Mouse (Mus musculus) hindbrain, embryonic 11.5 days (tissue): ENCODE data around the gene Arl8b. TPM values are rescaled to one million over a fixed set of nuclear protein-coding genes. Genes with fewer than 3 reads are reported as not detected.

ENCODE experiments used
- ATAC-seq: fragments of 200-750 bp; cut with Nextera tagmentation; 2 replicates; pipeline ENCODE4 v1.8.0; 2017; ENCODE audit warnings: mild to moderate bottlenecking, moderate TSS enrichment, moderate library complexity; ENCODE audit not compliant: low FRiP score
- DNase-seq: peaks from one replicate; pipeline ENCODE4 v3.0.0-alpha.2; 2015; ENCODE audit warnings: low spot score
- H3K27ac ChIP-seq: fragments of 300-500 bp; sonication (generic); 2 replicates; pipeline ENCODE4 v1.5.1; 2014; ENCODE audit warnings: mild to moderate bottlenecking, low read depth, low read length
- H3K27me3 ChIP-seq: fragments of 300-500 bp; sonication (generic); 2 replicates; pipeline ENCODE4 v1.6.1; 2014; ENCODE audit warnings: mild to moderate bottlenecking, low read length, moderate library complexity, mixed read lengths; ENCODE audit not compliant: control insufficient read depth, insufficient read depth
- H3K36me3 ChIP-seq: fragments of 300-500 bp; sonication (generic); 2 replicates; pipeline ENCODE4 v1.6.1; 2014; ENCODE audit warnings: mild to moderate bottlenecking, low read length, moderate library complexity, mixed read lengths; ENCODE audit not compliant: control insufficient read depth, insufficient read depth
- H3K4me1 ChIP-seq: fragments of 300-500 bp; sonication (generic); replicated peaks from 2 replicates; pipeline ENCODE4 v1.6.1; 2014; ENCODE audit warnings: low read length, mixed read lengths; ENCODE audit not compliant: control insufficient read depth, insufficient read depth
- H3K4me2 ChIP-seq: fragments of 300-500 bp; sonication (generic); replicated peaks from 2 replicates; pipeline ENCODE4 v1.6.1; 2014; ENCODE audit warnings: mild to moderate bottlenecking, low read depth, low read length
- H3K4me3 ChIP-seq: fragments of 300-500 bp; sonication (generic); 2 replicates; pipeline ENCODE4 v1.5.1; 2014; ENCODE audit warnings: low read depth, low read length
- H3K9ac ChIP-seq: fragments of 300-500 bp; sonication (generic); 2 replicates; pipeline ENCODE4 v1.6.1; 2014; ENCODE audit warnings: low read depth, low read length
- H3K9me3 ChIP-seq: fragments of 300-500 bp; sonication (generic); 2 replicates; pipeline ENCODE4 v1.6.1; 2016; ENCODE audit warnings: low read length; ENCODE audit not compliant: control insufficient read depth
- WGBS: fragments of 180-500 bp; shearing (Covaris S2); extraction: QIAGEN DNeasy Blood & Tissue Kit; methylation state at CpG from one replicate; pipeline ENCODE4 v1.1.7; 2014; 5-methylcytosine and 5-hydroxymethylcytosine counted together
- polyA plus RNA-seq: library from polyadenylated mRNA; unstranded; fragments of >200 nt; fragmentation: Nextera tagmentation; extraction: Ambion mirVana; gene quantifications from 2 replicates; pipeline ENCODE4 v1.2.1, GENCODE M21; 2014

Arl8b gene
- 77.3 and 88.5 TPM in 2 replicates for polyA plus RNA-seq

- Histone ChIP-seq H3K4me1 (peaks cover 4% of the 10 kb centered on the region; the same call in 1 of the 2 replicates), H3K9me3 (no peaks in the 10 kb centered on the region), H3K4me3 (peak within 1 kb of the TSS; percentile 97), H3K9ac (peak within 1 kb of the TSS; percentile 96), H3K27me3 (no peaks in the 10 kb centered on the region), H3K27ac (peak within 1 kb of the TSS; percentile 76), H3K4me2 (peak within 1 kb of the TSS; percentile 79), H3K36me3 (no peaks in the 10 kb centered on the region)
- ATAC-seq (peak; percentile 94), DNase-seq (peak; percentile 98)
- 10% methylated on average over 35 of the region's 36 CpGs for WGBS
These were observed at the start of gene Arl8b for GRCm38 (mm10) chr6:108782526-108783183. Gene Arl8b, plus strand, starts transcription at chr6:108783099.

DNA sequence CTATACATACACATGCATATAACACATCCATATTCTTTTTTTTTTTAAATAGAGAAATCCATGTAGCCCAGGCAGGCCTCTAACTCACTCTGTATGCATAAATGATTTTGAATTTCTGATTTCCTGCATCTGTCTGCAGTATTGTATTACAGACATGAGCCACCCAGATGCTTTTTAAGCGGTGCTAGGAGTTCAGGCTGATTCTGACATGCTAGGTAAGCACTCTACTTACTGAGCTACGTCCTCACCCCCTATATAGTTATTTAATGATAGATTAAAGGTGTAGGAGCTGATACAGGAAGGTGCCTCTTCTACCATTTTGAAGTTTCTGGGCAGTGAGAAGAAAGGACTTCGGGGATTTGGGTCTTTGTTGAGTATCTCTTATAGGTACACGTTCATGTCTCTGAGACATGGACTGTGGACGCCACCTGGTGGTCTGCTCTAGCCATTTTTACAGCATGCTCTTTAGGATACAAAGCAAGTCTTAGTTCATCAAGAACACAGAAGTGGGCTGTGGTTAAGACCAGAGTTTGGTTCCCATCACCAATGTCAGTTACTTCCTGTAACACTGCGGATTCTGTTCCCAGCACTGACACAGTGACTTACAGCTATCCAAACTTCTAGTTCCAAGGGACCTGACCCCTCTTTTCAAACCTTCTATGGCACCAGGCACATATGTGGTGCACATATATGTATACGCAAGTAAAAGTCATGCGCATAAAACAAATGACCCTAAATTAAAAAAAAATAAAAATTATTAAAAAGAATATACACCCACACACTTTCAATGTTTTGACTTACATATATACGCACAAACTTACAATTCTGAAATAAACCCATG is 46.8 kb upstream of the Arl8b start:
- Histone ChIP-seq H3K4me3 (no peak overlapping the region), H3K27me3 (no peaks in the 10 kb centered on the region), H3K9ac (no peak overlapping the region), H3K27ac (no peak overlapping the region), H3K4me1 (no peaks in the 10 kb centered on the region), H3K9me3 (no peaks in the 10 kb centered on the region), H3K36me3 (no peaks in the 10 kb centered on the region), H3K4me2 (no peak overlapping the region)
- peak; percentile 56; the same call in 1 of the 2 replicates for ATAC-seq
- peak; percentile 85 for DNase-seq
- WGBS: 51% methylated on average over 9 of the region's 9 CpGs

- no peak for DNase-seq
- Histone ChIP-seq H3K36me3 (no peaks in the 10 kb centered on the region), H3K27me3 (no peaks in the 10 kb centered on the region), H3K4me2 (no peak overlapping the region), H3K4me1 (no peaks in the 10 kb centered on the region), H3K9me3 (no peaks in the 10 kb centered on the region), H3K4me3 (no peak overlapping the region), H3K9ac (no peak overlapping the region), H3K27ac (no peak overlapping the region)
- WGBS: 81% methylated on average over 9 of the region's 9 CpGs
- ATAC-seq: no peak
These were observed 44.3 kb upstream of the Arl8b start for GRCm38 (mm10) chr6:108738463-108739203.

- Histone ChIP-seq H3K27ac (no peak overlapping the region), H3K9me3 (no peaks in the 10 kb centered on the region), H3K4me1 (no peaks in the 10 kb centered on the region), H3K4me2 (no peak overlapping the region), H3K36me3 (no peaks in the 10 kb centered on the region), H3K4me3 (no peak overlapping the region), H3K27me3 (no peaks in the 10 kb centered on the region), H3K9ac (no peak overlapping the region)
- no peak for DNase-seq
- ATAC-seq: no peak
- WGBS: 83% methylated on average over 4 of the region's 4 CpGs
These were observed 42.3 kb upstream of the Arl8b start for GRCm38 (mm10) chr6:108740579-108740978.

DNA sequence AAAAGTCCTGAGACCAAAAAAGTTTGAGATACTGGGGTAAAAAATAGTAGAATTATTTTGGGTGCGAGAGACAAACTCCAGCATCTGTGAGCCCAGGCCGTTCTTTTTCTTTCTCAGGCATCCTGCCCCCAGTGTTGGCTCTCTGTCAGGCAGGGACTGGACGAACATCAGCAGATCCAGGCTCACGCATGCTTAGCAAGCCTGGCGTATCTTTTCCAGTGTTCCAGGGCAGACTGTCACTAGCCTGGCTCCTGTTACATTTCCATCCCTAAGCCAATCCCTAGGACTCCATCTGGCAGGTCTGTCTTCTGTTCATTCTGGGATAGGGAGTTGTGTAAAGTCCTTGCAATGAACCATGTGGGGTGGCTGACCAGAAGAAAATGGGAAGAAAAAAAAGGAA is 39.2 kb upstream of the Arl8b start:
- Histone ChIP-seq H3K9me3 (no peaks in the 10 kb centered on the region), H3K9ac (no peak overlapping the region), H3K4me1 (no peaks in the 10 kb centered on the region), H3K36me3 (no peaks in the 10 kb centered on the region), H3K4me3 (no peak overlapping the region), H3K4me2 (no peak overlapping the region), H3K27ac (no peak overlapping the region), H3K27me3 (no peaks in the 10 kb centered on the region)
- no peak for DNase-seq
- whole genome bisulfite sequencing: 86% methylated on average over 5 of the region's 5 CpGs
- no peak for ATAC-seq

DNA sequence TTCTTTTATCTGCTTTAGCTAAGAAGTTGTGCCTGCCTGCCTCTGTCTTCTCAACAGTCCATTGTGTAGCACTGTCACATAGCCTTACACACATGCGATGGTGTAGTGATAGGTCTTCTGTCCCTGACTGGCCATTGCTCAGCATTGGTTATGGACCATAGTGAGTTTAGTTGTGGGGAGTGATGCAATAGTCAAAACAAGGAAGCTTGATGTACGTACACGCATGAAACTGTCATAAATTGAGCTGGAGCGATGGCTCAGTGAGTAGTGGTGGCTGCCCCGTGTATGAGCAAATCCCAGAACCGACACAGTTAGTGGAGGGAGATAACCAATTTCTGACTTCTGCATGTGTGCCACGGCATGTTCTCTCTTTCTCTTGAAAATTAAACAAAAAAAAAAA is 31.6 kb upstream of the Arl8b start:
- 91% methylated on average over 7 of the region's 7 CpGs for whole genome bisulfite sequencing
- H3K4me1 ChIP-seq: no peaks in the 10 kb centered on the region
- no peak overlapping the region for H3K4me3 ChIP-seq
- no peaks in the 10 kb centered on the region for H3K9me3 ChIP-seq
- ATAC-seq (no peak), DNase-seq (no peak)
- no peak overlapping the region for H3K4me2 ChIP-seq
- H3K27ac ChIP-seq: no peak overlapping the region
- H3K36me3 ChIP-seq: no peaks in the 10 kb centered on the region
- H3K9ac ChIP-seq: no peak overlapping the region
- no peaks in the 10 kb centered on the region for H3K27me3 ChIP-seq

DNA sequence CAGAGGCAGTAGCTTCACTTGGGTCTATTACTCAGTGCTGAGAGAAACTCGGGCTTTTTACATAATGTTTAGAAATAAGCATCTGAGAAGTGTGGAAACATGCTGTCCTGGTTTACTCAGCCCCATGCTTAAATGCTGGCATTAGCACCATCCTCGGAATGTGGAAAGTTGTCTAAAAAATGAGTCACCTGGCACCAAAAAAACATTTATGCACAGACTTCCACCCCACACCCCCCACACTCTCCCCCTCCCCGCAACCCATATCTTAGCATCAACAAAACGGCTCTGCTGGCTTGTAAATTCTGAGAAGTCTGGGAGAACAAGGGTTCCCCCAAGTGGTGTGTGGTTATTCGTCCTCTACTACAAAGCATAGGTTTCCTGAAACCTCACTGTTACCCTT is 30.5 kb upstream of the Arl8b start:
- no peak overlapping the region for H3K27ac ChIP-seq
- H3K9me3 ChIP-seq: no peaks in the 10 kb centered on the region
- DNase-seq: no peak

DNA sequence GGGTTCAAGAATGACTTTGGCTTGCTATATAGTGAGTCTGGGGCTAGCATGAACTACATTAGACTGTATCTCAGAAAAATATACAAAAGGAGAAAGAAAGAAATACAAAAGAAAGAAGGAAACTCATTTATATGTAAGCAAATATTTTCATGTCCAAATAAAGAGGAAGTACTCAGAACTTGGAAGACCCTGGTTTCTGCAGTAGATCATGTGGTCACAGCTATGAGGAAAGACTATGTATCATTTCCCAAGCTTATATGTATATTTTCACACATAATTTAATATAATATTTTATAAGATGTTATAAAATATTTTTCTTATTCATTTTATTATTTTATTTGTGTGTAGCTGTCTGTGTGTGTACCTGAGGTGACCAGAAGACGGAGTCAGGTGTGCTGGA is 29.4 kb upstream of the Arl8b start:
- no peak overlapping the region for H3K4me2 ChIP-seq
- H3K27me3 ChIP-seq: no peaks in the 10 kb centered on the region
- no peaks in the 10 kb centered on the region for H3K9me3 ChIP-seq
- DNase-seq: no peak
- no peaks in the 10 kb centered on the region for H3K36me3 ChIP-seq
- H3K4me3 ChIP-seq: no peak overlapping the region
- 92% methylated on average over 1 of the region's 1 CpGs for WGBS
- no peak overlapping the region for H3K9ac ChIP-seq
- no peak for ATAC-seq
- no peaks in the 10 kb centered on the region for H3K4me1 ChIP-seq
- no peak overlapping the region for H3K27ac ChIP-seq

More for the DNA sequence above, 30.5 kb upstream of the Arl8b start:
- Histone ChIP-seq H3K4me2 (no peak overlapping the region), H3K36me3 (no peaks in the 10 kb centered on the region), H3K4me1 (no peaks in the 10 kb centered on the region), H3K27me3 (no peaks in the 10 kb centered on the region), H3K9ac (no peak overlapping the region), H3K4me3 (no peak overlapping the region)
- no peak for ATAC-seq
- WGBS: 70% methylated on average over 5 of the region's 5 CpGs
